In genomic region chr1:87765741-87766140, GRCm38 (mm10) we compare ENCODE assay signal across 16 mouse cellular contexts.
"Had no signal": no experiment of that assay in that cellular context is flagged by ENCODE, and none has a peak within 500 bp of the region (broad histone marks: within the 10 kb centered on the region; RNA-seq: fewer than 3 reads in every experiment).

No protein-coding gene starts in this region.

- H3K4me3 ChIP-seq: heart, embryonic 10.5 days; heart, embryonic 12.5 days; hindbrain, embryonic 10.5 days; hindbrain, embryonic 13.5 days; hindbrain, embryonic 15.5 days; layer of hippocampus, adult 2 months; limb, embryonic 12.5 days; liver, embryonic 13.5 days; liver, embryonic 15.5 days had no signal

- H3K4me2 ChIP-seq: heart, embryonic 12.5 days; hindbrain, embryonic 13.5 days; hindbrain, embryonic 15.5 days; limb, embryonic 12.5 days; liver, embryonic 11.5 days; liver, embryonic 13.5 days; liver, embryonic 15.5 days had no signal

- H3K9me3 ChIP-seq: heart, embryonic 10.5 days; heart, embryonic 12.5 days; hindbrain, embryonic 10.5 days; hindbrain, embryonic 13.5 days; hindbrain, embryonic 15.5 days; limb, embryonic 12.5 days; liver, embryonic 13.5 days; liver, embryonic 15.5 days had no signal

- H3K27ac ChIP-seq: heart, embryonic 10.5 days; hindbrain, embryonic 10.5 days; hindbrain, embryonic 13.5 days; hindbrain, embryonic 15.5 days; hindbrain, postnatal 0 days; layer of hippocampus, adult 2 months; limb, embryonic 12.5 days; liver, embryonic 13.5 days; liver, embryonic 15.5 days had no signal

- H3K4me1 ChIP-seq: heart, embryonic 10.5 days; heart, embryonic 12.5 days; hindbrain, embryonic 10.5 days; hindbrain, embryonic 13.5 days; hindbrain, embryonic 15.5 days; limb, embryonic 12.5 days had no signal

- ATAC-seq: hindbrain, postnatal 0 days; intestine, embryonic 16.5 days had no signal

- H3K27me3 ChIP-seq: heart, embryonic 12.5 days; hindbrain, embryonic 13.5 days; hindbrain, embryonic 15.5 days; limb, embryonic 12.5 days; liver, embryonic 13.5 days; liver, embryonic 15.5 days had no signal

- DNase-seq: gastrocnemius, postnatal 25 days; kidney, adult 11 months; layer of hippocampus, postnatal 36 days; left cerebral cortex, postnatal 4 days; liver, embryonic 13.5 days had no signal

- H3K9ac ChIP-seq: heart, embryonic 12.5 days; hindbrain, embryonic 13.5 days; hindbrain, embryonic 15.5 days; limb, embryonic 12.5 days; liver, embryonic 13.5 days; liver, embryonic 15.5 days had no signal
